Comparison of ENCODE assay signal across 8 mouse cellular contexts in genomic region chr17:56074097-56074826, GRCm38 (mm10). TPM values are rescaled to one million over a fixed set of nuclear protein-coding genes. Genes with fewer than 3 reads are reported as not detected.
DNase-seq lines count a peak whose midpoint lies in the region; ATAC-seq lines count a peak whose summit lies in the region.

No protein-coding gene starts in this region.

- peaks cover 42% of the 10 kb centered on the region for H3K36me3 ChIP-seq in hindbrain, embryonic 14.5 days (replicated peaks; ENCODE audit: control insufficient read depth, insufficient read depth)

- WGBS in hindbrain, embryonic 14.5 days: 9% methylated on average over 22 of the region's 22 CpGs

- peak overlapping the region; percentile 63 for H3K4me3 ChIP-seq in hindbrain, embryonic 14.5 days (replicated peaks; ENCODE audit: low read length)

- peak overlapping the region; percentile 82 for H3K9ac ChIP-seq in hindbrain, embryonic 14.5 days

- H3K4me2 ChIP-seq in hindbrain, embryonic 14.5 days (replicated peaks): peak overlapping the region; percentile 79

- peaks cover 7% of the 10 kb centered on the region for H3K4me1 ChIP-seq in hindbrain, embryonic 14.5 days (replicated peaks; ENCODE audit: control insufficient read depth, insufficient read depth, low read length)

- H3K27me3 ChIP-seq in hindbrain, embryonic 14.5 days (ENCODE audit: control insufficient read depth, insufficient read depth, low read length): no peaks in the 10 kb centered on the region

- peak; percentile 44 for ATAC-seq in common myeloid progenitor, adult 5-6 weeks (replicated peaks; ENCODE audit: low read depth, poor library complexity, severe bottlenecking)
- ATAC-seq in hindbrain, embryonic 14.5 days (ENCODE audit: low FRiP score): peak; percentile 12; the same call in 1 of the 2 replicates
- peak; percentile 40 for ATAC-seq in megakaryocyte-erythroid progenitor cell, adult 5-6 weeks (replicated peaks; ENCODE audit: low FRiP score, low TSS enrichment, poor library complexity, severe bottlenecking)

- DNase-seq in ZHBTc4 (ENCODE audit: low read depth, low spot score): peak; percentile 97
- peak; percentile 86 for DNase-seq in gastrocnemius, adult 18-20 months (ENCODE audit: low spot score)
- DNase-seq in hindbrain, embryonic 14.5 days (ENCODE audit: low spot score): peak; percentile 66
- DNase-seq in left cerebral cortex, postnatal 14 days (ENCODE audit: low spot score in 2 of 2): peak; percentile 62 to 76
- DNase-seq in right cerebral cortex, postnatal 10 days (ENCODE audit: low spot score in 2 of 2): peak; percentile 78 to 79
- peak; percentile 80 to 88 for DNase-seq in urinary bladder, postnatal 36 days (ENCODE audit: low spot score in 2 of 2)

- H3K27ac ChIP-seq in hindbrain, embryonic 14.5 days: peak overlapping the region; percentile 90

- no peaks in the 10 kb centered on the region for H3K9me3 ChIP-seq in hindbrain, embryonic 14.5 days (ENCODE audit: control insufficient read depth, low read length)

- intact Hi-C loops in left cerebral cortex, postnatal 14 days (cut with DNase I): no loop called here

RNA-seq across cellular contexts. Expression of gene Ubxn6, which starts 0.6 kb away (rescaled TPM):
- 20.0 and 28.2 TPM in 2 replicates for total RNA-seq in common myeloid progenitor, adult 5-6 weeks (2017)
- 10 to 100 TPM; 62.9 to 69.0 TPM for total RNA-seq in gastrocnemius, adult 18-20 months (2021)
- polyA plus RNA-seq in hindbrain, embryonic 14.5 days (2014; fragmentation: Nextera tagmentation; extraction: Ambion mirVana): 72.0 and 75.6 TPM in 2 replicates
- 10 to 100 TPM; 74.4 to 89.6 TPM for total RNA-seq in left cerebral cortex, postnatal 14 days (2021)
- 16.3 and 21.1 TPM in 2 replicates for total RNA-seq in megakaryocyte-erythroid progenitor cell, adult 5-6 weeks (2014; fragmentation: Nextera tagmentation)
- 13.2 and 29.1 TPM in 2 replicates for total RNA-seq in megakaryocyte-erythroid progenitor cell, adult 5-6 weeks (2017)

RNA-seq across cellular contexts. Expression of gene Hdgfl2, which starts 5.2 kb away (rescaled TPM):
- 70.4 and 79.9 TPM in 2 replicates for total RNA-seq in common myeloid progenitor, adult 5-6 weeks (2017)
- 10 to 100 TPM; 23.2 to 25.5 TPM for total RNA-seq in gastrocnemius, adult 18-20 months (2021)
- 95.0 and 98.1 TPM in 2 replicates for polyA plus RNA-seq in hindbrain, embryonic 14.5 days (2014; fragmentation: Nextera tagmentation; extraction: Ambion mirVana)
- total RNA-seq in left cerebral cortex, postnatal 14 days (2021): 10 to 100 TPM; 97.6 to 97.9 TPM
- 84.1 and 100 TPM in 2 replicates for total RNA-seq in megakaryocyte-erythroid progenitor cell, adult 5-6 weeks (2014; fragmentation: Nextera tagmentation)
- total RNA-seq in megakaryocyte-erythroid progenitor cell, adult 5-6 weeks (2017): 70.9 and 103 TPM in 2 replicates

RNA-seq across cellular contexts. Expression of gene Chaf1a, which starts 34.0 kb away (rescaled TPM):
- total RNA-seq in common myeloid progenitor, adult 5-6 weeks (2017): 33.6 and 35.6 TPM in 2 replicates
- total RNA-seq in gastrocnemius, adult 18-20 months (2021): under 1 TPM; 0.46 to 0.95 TPM
- polyA plus RNA-seq in hindbrain, embryonic 14.5 days (2014; fragmentation: Nextera tagmentation; extraction: Ambion mirVana): 3.1 and 3.6 TPM in 2 replicates
- 1 to 10 TPM; 2.5 to 4.0 TPM for total RNA-seq in left cerebral cortex, postnatal 14 days (2021)
- 46.9 and 47.7 TPM in 2 replicates for total RNA-seq in megakaryocyte-erythroid progenitor cell, adult 5-6 weeks (2014; fragmentation: Nextera tagmentation)
- total RNA-seq in megakaryocyte-erythroid progenitor cell, adult 5-6 weeks (2017): 34.5 and 37.5 TPM in 2 replicates

RNA-seq across cellular contexts. Expression of gene Plin4, which starts 35.3 kb away (rescaled TPM):
- not detected in 2 replicates for total RNA-seq in common myeloid progenitor, adult 5-6 weeks (2017)
- 100 to 1,000 TPM; 142 to 235 TPM for total RNA-seq in gastrocnemius, adult 18-20 months (2021)
- polyA plus RNA-seq in hindbrain, embryonic 14.5 days (2014; fragmentation: Nextera tagmentation; extraction: Ambion mirVana): 0.12 and 0.20 TPM in 2 replicates
- 1 to 10 TPM in 1 of 2 experiments, under 1 TPM in 1; 0.36 to 1.1 TPM for total RNA-seq in left cerebral cortex, postnatal 14 days (2021)
- not detected in 2 replicates for total RNA-seq in megakaryocyte-erythroid progenitor cell, adult 5-6 weeks (2014; fragmentation: Nextera tagmentation)
- total RNA-seq in megakaryocyte-erythroid progenitor cell, adult 5-6 weeks (2017): not detected in 2 replicates

RNA-seq across cellular contexts. Expression of gene Sh3gl1, which starts 37.8 kb away (rescaled TPM):
- total RNA-seq in common myeloid progenitor, adult 5-6 weeks (2017): 27.9 and 30.1 TPM in 2 replicates
- 1 to 10 TPM; 7.7 to 7.9 TPM for total RNA-seq in gastrocnemius, adult 18-20 months (2021)
- 91.1 and 94.1 TPM in 2 replicates for polyA plus RNA-seq in hindbrain, embryonic 14.5 days (2014; fragmentation: Nextera tagmentation; extraction: Ambion mirVana)
- 10 to 100 TPM; 51.4 to 57.8 TPM for total RNA-seq in left cerebral cortex, postnatal 14 days (2021)
- 25.2 and 35.7 TPM in 2 replicates for total RNA-seq in megakaryocyte-erythroid progenitor cell, adult 5-6 weeks (2014; fragmentation: Nextera tagmentation)
- 13.6 and 22.1 TPM in 2 replicates for total RNA-seq in megakaryocyte-erythroid progenitor cell, adult 5-6 weeks (2017)

Comparison
In these comparisons a context has a peak if more than half of its experiments do, and no peak if none do; other contexts are left out.
1. Peak in every context shown above with its lines: DNase-seq, ATAC-seq, H3K4me3 ChIP-seq and H3K27ac ChIP-seq.